Mouse (Mus musculus): ENCODE data around the gene Dlgap3. TPM values are rescaled to one million over a fixed set of nuclear protein-coding genes. Genes with fewer than 3 reads are reported as not detected.
A peak's percentile ranks its signal among the peaks of the same experiment; 100 is the strongest.

Gene Dlgap3
- polyA plus RNA-seq, 1 experiment from 2014 or later = 1.4 TPM

DNA sequence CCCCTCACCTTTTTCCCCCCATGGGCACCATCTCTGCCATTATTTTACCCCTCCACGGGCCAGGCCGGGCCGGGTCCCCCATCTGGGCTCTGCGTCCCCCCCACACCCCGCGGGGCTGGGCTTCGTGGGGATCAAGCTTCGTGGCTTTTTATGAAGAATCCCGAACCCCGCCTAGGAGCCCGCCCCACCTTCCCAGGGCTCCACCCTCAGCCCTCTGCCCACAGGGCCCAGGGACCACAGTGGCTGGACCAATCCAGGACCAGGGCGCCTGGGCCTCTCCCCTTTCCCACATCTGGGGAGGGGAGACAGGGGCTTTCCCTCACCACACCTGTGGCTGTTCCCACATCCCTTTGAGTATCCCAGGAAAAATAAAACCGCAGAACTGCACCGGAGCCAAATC lies 67.6 kb downstream of the Dlgap3 start:
- DNase-seq (ENCODE audit: low spot score) (peak; percentile 40), ATAC-seq (replicated peaks; ENCODE audit: insufficient number of reproducible peaks, low FRiP score, low TSS enrichment, low read depth) (peak; percentile 53; the same call in 1 of the 2 replicates)
- WGBS = 1% methylated on average over 14 of the region's 14 CpGs

GRCm38 (mm10) chr4:127237271-127237670 lies 68.3 kb downstream of the Dlgap3 start:
- Histone ChIP-seq H3K27me3 (ENCODE audit: control insufficient read depth, insufficient read depth, low read length) (peaks cover 5% of the 10 kb centered on the region; the same call in 1 of the 2 replicates), H3K9me3 (replicated peaks; ENCODE audit: control insufficient read depth, low read length) (no peaks in the 10 kb centered on the region), H3K4me1 (ENCODE audit: control insufficient read depth, insufficient read depth, low read length) (peaks cover 4% of the 10 kb centered on the region; the same call in 1 of the 2 replicates), H3K36me3 (replicated peaks; ENCODE audit: control insufficient read depth, insufficient read depth, low read depth, low read length) (no peaks in the 10 kb centered on the region), H3K27ac (replicated peaks; ENCODE audit: low read depth, low read length) (no peak overlapping the region), H3K9ac (replicated peaks; ENCODE audit: low read length) (no peak overlapping the region), H3K4me3 (ENCODE audit: low read depth, low read length) (no peak overlapping the region), H3K4me2 (ENCODE audit: low read depth, low read length) (no peak overlapping the region)
- ATAC-seq (replicated peaks; ENCODE audit: insufficient number of reproducible peaks, low FRiP score, low TSS enrichment, low read depth) (no peak), DNase-seq (ENCODE audit: low spot score) (no peak)
- WGBS = 50% methylated on average over 10 of the region's 10 CpGs

More for the DNA sequence above, 67.6 kb downstream of the Dlgap3 start:
- Histone ChIP-seq H3K9ac (replicated peaks; ENCODE audit: low read length) (peak overlapping the region; percentile 71), H3K27me3 (ENCODE audit: control insufficient read depth, insufficient read depth, low read length) (peaks cover 5% of the 10 kb centered on the region; the same call in 1 of the 2 replicates), H3K4me2 (ENCODE audit: low read depth, low read length) (peak overlapping the region; percentile 98), H3K9me3 (replicated peaks; ENCODE audit: control insufficient read depth, low read length) (no peaks in the 10 kb centered on the region), H3K36me3 (replicated peaks; ENCODE audit: control insufficient read depth, insufficient read depth, low read depth, low read length) (no peaks in the 10 kb centered on the region), H3K4me3 (ENCODE audit: low read depth, low read length) (peak overlapping the region; percentile 51), H3K4me1 (ENCODE audit: control insufficient read depth, insufficient read depth, low read length) (peaks cover 4% of the 10 kb centered on the region; the same call in 1 of the 2 replicates), H3K27ac (replicated peaks; ENCODE audit: low read depth, low read length) (no peak overlapping the region)

DNA sequence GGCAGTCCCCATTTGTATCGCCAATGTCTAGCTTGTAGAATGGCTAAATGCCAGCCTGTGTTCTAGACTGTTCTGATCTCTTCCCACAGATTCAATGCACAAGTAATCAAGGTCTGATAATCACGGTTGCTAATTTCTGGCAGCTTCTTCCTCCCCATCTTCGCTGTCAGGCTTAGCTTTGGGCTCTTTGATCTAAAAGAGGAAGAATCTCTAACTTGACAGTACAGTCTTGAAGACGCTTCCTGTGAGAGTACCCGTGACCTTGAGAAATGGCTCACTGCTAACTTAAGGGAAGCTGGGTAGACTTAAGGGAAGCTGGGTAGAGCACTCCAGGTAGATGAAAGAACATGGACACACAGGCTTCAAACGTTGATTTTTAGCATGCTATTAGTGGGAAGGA lies 73.7 kb downstream of the Dlgap3 start:
- H3K9ac ChIP-seq (replicated peaks; ENCODE audit: low read length) = no peak overlapping the region
- no peaks in the 10 kb centered on the region for H3K9me3 ChIP-seq (replicated peaks; ENCODE audit: control insufficient read depth, low read length)
- ATAC-seq (replicated peaks; ENCODE audit: insufficient number of reproducible peaks, low FRiP score, low TSS enrichment, low read depth) (no peak), DNase-seq (ENCODE audit: low spot score) (no peak)
- H3K36me3 ChIP-seq (replicated peaks; ENCODE audit: control insufficient read depth, insufficient read depth, low read depth, low read length) = no peaks in the 10 kb centered on the region
- H3K27me3 ChIP-seq (ENCODE audit: control insufficient read depth, insufficient read depth, low read length) = no peaks in the 10 kb centered on the region
- 64% methylated on average over 6 of the region's 6 CpGs for WGBS
- no peak overlapping the region for H3K4me3 ChIP-seq (ENCODE audit: low read depth, low read length)
- H3K4me2 ChIP-seq (ENCODE audit: low read depth, low read length) = no peak overlapping the region
- H3K27ac ChIP-seq (replicated peaks; ENCODE audit: low read depth, low read length) = no peak overlapping the region
- no peaks in the 10 kb centered on the region for H3K4me1 ChIP-seq (ENCODE audit: control insufficient read depth, insufficient read depth, low read length)

DNA sequence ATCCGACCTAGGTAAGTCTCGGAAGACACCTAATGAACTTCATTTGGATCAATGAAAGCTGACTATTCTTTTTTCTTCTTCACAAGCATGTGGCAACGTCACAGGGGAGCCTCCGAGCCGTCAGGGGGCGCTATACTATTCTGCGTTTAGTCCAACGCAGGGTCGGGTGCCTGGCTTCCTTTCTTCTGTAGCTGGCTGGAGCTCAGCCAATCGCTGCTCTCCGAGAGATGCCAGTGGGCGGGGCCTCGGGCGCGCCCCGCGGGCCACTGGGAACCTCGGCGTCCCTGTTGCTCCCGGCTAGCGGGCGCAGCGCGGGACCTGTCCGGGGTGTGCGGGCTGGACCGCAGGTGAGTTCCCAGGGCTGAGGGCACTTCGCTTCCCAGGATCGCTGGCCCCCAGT lies 74.5 kb downstream of the Dlgap3 start, which contains the start of gene Smim12:
Smim12 (plus strand) TSS at position 233 of the 400 bp plus-strand sequence.
- peak within 1 kb of the TSS; percentile 87 for H3K4me2 ChIP-seq (ENCODE audit: low read depth, low read length)
- no peaks in the 10 kb centered on the region for H3K36me3 ChIP-seq (replicated peaks; ENCODE audit: control insufficient read depth, insufficient read depth, low read depth, low read length)
- peak within 1 kb of the TSS; percentile 94 for H3K4me3 ChIP-seq (ENCODE audit: low read depth, low read length)
- H3K9ac ChIP-seq (replicated peaks; ENCODE audit: low read length) = peak within 1 kb of the TSS; percentile 86
- ATAC-seq (replicated peaks; ENCODE audit: insufficient number of reproducible peaks, low FRiP score, low TSS enrichment, low read depth) = peak; percentile 90
- no peaks in the 10 kb centered on the region for H3K9me3 ChIP-seq (replicated peaks; ENCODE audit: control insufficient read depth, low read length)
- H3K27me3 ChIP-seq (ENCODE audit: control insufficient read depth, insufficient read depth, low read length) = no peaks in the 10 kb centered on the region
- no peak within 1 kb of the TSS for H3K27ac ChIP-seq (replicated peaks; ENCODE audit: low read depth, low read length)
- under 1% methylated on average over 29 of the region's 29 CpGs for WGBS
- H3K4me1 ChIP-seq (ENCODE audit: control insufficient read depth, insufficient read depth, low read length) = no peaks in the 10 kb centered on the region
- DNase-seq (ENCODE audit: low spot score) = peak; percentile 99

DNA sequence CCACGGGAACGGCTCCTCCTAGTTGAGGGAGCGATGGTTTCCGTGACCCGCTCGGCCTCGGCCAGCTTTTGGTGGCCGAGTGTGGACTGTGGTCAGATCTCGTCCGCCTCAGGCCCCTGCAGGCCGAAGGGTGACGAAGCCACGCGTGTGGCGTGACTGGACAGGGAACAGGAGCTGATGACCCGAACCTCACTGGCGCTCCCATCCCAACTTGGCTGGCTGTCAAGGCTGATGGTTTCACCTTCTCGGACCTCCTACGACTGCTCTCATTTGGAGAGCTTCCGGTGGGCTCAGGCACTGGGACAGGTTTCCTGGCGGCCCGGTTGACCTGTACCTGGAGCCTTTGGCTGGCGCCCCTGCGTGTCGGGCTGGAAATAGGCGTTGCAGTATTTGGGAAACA lies 74.9 kb downstream of the Dlgap3 start:
- Histone ChIP-seq H3K9ac (replicated peaks; ENCODE audit: low read length) (peak overlapping the region; percentile 86), H3K4me1 (ENCODE audit: control insufficient read depth, insufficient read depth, low read length) (no peaks in the 10 kb centered on the region), H3K4me3 (ENCODE audit: low read depth, low read length) (peak overlapping the region; percentile 94), H3K27me3 (ENCODE audit: control insufficient read depth, insufficient read depth, low read length) (no peaks in the 10 kb centered on the region), H3K9me3 (replicated peaks; ENCODE audit: control insufficient read depth, low read length) (no peaks in the 10 kb centered on the region), H3K27ac (replicated peaks; ENCODE audit: low read depth, low read length) (no peak overlapping the region), H3K36me3 (replicated peaks; ENCODE audit: control insufficient read depth, insufficient read depth, low read depth, low read length) (no peaks in the 10 kb centered on the region), H3K4me2 (ENCODE audit: low read depth, low read length) (peak overlapping the region; percentile 87)
- no peak for DNase-seq (ENCODE audit: low spot score)
- WGBS = under 1% methylated on average over 26 of the region's 26 CpGs
- ATAC-seq (replicated peaks; ENCODE audit: insufficient number of reproducible peaks, low FRiP score, low TSS enrichment, low read depth) = peak; percentile 65

DNA sequence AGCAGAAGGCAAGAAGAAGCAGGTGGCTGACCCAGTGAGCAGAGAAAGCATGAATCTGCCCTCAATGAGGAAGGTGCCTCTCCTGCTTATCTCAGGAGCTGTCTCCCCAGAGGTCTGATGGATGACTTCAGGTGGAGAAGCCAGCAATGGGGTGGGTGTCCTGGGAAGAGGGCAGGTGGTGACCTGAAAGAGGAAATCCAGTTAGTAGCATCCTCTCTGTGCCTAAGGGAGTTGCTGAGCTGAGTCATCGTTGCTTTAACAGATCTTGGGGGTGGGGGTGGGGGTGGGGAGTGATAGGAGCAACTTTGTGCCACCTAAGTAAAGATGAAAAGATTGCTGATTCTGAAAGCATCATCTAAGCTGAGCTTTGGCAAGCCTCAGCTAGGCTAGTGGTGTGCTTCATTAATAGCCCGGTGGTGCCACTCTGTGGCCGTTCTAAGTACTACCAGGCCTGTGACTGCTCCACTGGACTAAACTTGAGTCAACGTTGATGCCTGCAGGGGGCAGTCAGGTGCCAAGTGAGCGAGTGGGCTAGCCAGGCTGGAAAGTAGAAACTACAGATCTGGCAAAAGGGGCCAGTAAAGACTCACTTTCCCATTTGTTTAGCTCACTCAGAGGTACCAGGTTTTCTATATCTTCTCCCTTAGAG lies 80.8 kb downstream of the Dlgap3 start:
- no peak overlapping the region for H3K4me2 ChIP-seq (ENCODE audit: low read depth, low read length)
- 2% methylated on average over 5 of the region's 5 CpGs for WGBS
- H3K9me3 ChIP-seq (replicated peaks; ENCODE audit: control insufficient read depth, low read length) = no peaks in the 10 kb centered on the region
- H3K4me1 ChIP-seq (ENCODE audit: control insufficient read depth, insufficient read depth, low read length) = no peaks in the 10 kb centered on the region
- ATAC-seq (replicated peaks; ENCODE audit: insufficient number of reproducible peaks, low FRiP score, low TSS enrichment, low read depth) = peak; percentile 81
- no peak overlapping the region for H3K9ac ChIP-seq (replicated peaks; ENCODE audit: low read length)
- no peaks in the 10 kb centered on the region for H3K27me3 ChIP-seq (ENCODE audit: control insufficient read depth, insufficient read depth, low read length)
- no peaks in the 10 kb centered on the region for H3K36me3 ChIP-seq (replicated peaks; ENCODE audit: control insufficient read depth, insufficient read depth, low read depth, low read length)
- no peak overlapping the region for H3K27ac ChIP-seq (replicated peaks; ENCODE audit: low read depth, low read length)
- DNase-seq (ENCODE audit: low spot score) = peak; percentile 94
- no peak overlapping the region for H3K4me3 ChIP-seq (ENCODE audit: low read depth, low read length)

- H3K9ac ChIP-seq (replicated peaks; ENCODE audit: low read length) = no peak overlapping the region
- ATAC-seq (replicated peaks; ENCODE audit: insufficient number of reproducible peaks, low FRiP score, low TSS enrichment, low read depth) = no peak
- 58% methylated on average over 22 of the region's 22 CpGs for WGBS
Observed at GRCm38 (mm10) chr4:127251963-127252585, 83.1 kb downstream of the Dlgap3 start.

DNA sequence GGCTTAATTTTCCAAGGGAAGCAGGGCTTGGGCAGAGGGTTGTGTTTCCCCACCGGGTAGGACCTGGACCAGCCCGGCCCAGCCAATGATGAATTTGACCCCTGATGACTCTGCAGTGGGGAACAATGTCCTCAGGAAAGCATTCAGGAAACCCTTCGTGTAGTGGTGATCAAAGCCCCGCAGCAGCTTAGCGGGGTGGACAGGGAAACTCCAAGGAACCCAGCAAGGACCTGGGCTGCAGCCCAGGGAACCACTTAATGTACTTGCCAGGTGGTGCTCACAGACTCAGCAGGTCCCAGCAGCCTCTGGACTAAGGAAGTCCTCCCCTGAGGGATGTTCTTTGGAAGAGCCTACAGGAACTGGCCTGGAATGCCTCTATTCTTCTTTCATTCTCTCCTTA lies 87.7 kb downstream of the Dlgap3 start:
- H3K9me3 ChIP-seq (replicated peaks; ENCODE audit: control insufficient read depth, low read length) = no peaks in the 10 kb centered on the region
- ATAC-seq (replicated peaks; ENCODE audit: insufficient number of reproducible peaks, low FRiP score, low TSS enrichment, low read depth) (no peak), DNase-seq (ENCODE audit: low spot score) (no peak)
- no peak overlapping the region for H3K9ac ChIP-seq (replicated peaks; ENCODE audit: low read length)
- H3K27ac ChIP-seq (replicated peaks; ENCODE audit: low read depth, low read length) = no peak overlapping the region
- 61% methylated on average over 5 of the region's 5 CpGs for WGBS
- H3K4me2 ChIP-seq (ENCODE audit: low read depth, low read length) = no peak overlapping the region
- no peaks in the 10 kb centered on the region for H3K27me3 ChIP-seq (ENCODE audit: control insufficient read depth, insufficient read depth, low read length)
- no peak overlapping the region for H3K4me3 ChIP-seq (ENCODE audit: low read depth, low read length)
- H3K36me3 ChIP-seq (replicated peaks; ENCODE audit: control insufficient read depth, insufficient read depth, low read depth, low read length) = no peaks in the 10 kb centered on the region
- H3K4me1 ChIP-seq (ENCODE audit: control insufficient read depth, insufficient read depth, low read length) = no peaks in the 10 kb centered on the region

More at GRCm38 (mm10) chr4:127251963-127252585, 83.1 kb downstream of the Dlgap3 start:
- Histone ChIP-seq H3K27ac (replicated peaks; ENCODE audit: low read depth, low read length) (no peak overlapping the region), H3K4me2 (ENCODE audit: low read depth, low read length) (no peak overlapping the region), H3K27me3 (ENCODE audit: control insufficient read depth, insufficient read depth, low read length) (no peaks in the 10 kb centered on the region), H3K4me3 (ENCODE audit: low read depth, low read length) (no peak overlapping the region), H3K36me3 (replicated peaks; ENCODE audit: control insufficient read depth, insufficient read depth, low read depth, low read length) (no peaks in the 10 kb centered on the region), H3K4me1 (ENCODE audit: control insufficient read depth, insufficient read depth, low read length) (no peaks in the 10 kb centered on the region), H3K9me3 (replicated peaks; ENCODE audit: control insufficient read depth, low read length) (no peaks in the 10 kb centered on the region)
- no peak for DNase-seq (ENCODE audit: low spot score)
